Mouse (Mus musculus): Measurements from ENCODE around the gene H1f0. TPM values are rescaled to one million over a fixed set of nuclear protein-coding genes. Genes with fewer than 3 reads are reported as not detected.
"Not testable (repeated sequence)": the region's sequence is repeated elsewhere in the genome, so short reads cannot be mapped to it uniquely, and the experiment has no call there.

H1f0 gene
- total RNA-seq, 2 experiments from 2014 or later: 104 to 128 TPM

- no peak for DNase-seq
- intact Hi-C loops (cut with DNase I): no loop called here
These were observed 26.7 kb upstream of the H1f0 start for GRCm38 (mm10) chr15:79001559-79001958.

- no peak for DNase-seq
- intact Hi-C loops (cut with DNase I): no loop called here
These were observed 26.2 kb upstream of the H1f0 start for GRCm38 (mm10) chr15:79002036-79002435.

- DNase-seq: no peak
- intact Hi-C loops (cut with DNase I): no loop called here
These were observed 25.2 kb upstream of the H1f0 start for GRCm38 (mm10) chr15:79003079-79003478.

DNA sequence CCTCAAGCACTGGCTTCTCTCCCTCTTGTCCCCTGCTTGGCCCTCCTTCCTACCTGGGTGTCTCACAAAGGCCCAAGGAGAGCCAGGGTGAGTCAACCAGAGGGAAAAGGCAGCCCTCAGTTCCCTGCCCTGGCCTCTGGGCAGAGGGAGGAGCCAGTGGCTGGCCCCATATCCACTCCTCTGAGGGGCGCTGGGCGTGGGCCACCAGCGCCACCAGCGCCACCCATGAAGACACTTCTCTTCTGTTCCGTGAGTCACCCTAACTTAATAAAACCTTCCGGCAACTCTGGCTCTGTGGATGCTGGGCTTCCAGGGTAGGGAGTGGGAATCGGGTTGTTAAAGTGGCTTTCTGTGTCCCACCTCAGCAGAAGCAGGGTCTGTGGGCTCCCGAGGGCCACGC, 22.7 kb upstream of the H1f0 start:
- intact Hi-C loops (cut with DNase I): no loop called here
- no peak for DNase-seq

- no peak for DNase-seq
- intact Hi-C loops (cut with DNase I): no loop called here
These were observed 21.6 kb upstream of the H1f0 start for GRCm38 (mm10) chr15:79006638-79007037.

- no peak for DNase-seq
- intact Hi-C loops (cut with DNase I): no loop called here
These were observed 21.2 kb upstream of the H1f0 start for GRCm38 (mm10) chr15:79007059-79007458.

GRCm38 (mm10) chr15:79007836-79008235, 20.4 kb upstream of the H1f0 start:
- intact Hi-C loops (cut with DNase I); DNase-seq: not testable (repeated sequence)

- DNase-seq: no peak
- intact Hi-C loops (cut with DNase I): no loop called here
These were observed 18.5 kb upstream of the H1f0 start for GRCm38 (mm10) chr15:79009734-79010133.

DNA sequence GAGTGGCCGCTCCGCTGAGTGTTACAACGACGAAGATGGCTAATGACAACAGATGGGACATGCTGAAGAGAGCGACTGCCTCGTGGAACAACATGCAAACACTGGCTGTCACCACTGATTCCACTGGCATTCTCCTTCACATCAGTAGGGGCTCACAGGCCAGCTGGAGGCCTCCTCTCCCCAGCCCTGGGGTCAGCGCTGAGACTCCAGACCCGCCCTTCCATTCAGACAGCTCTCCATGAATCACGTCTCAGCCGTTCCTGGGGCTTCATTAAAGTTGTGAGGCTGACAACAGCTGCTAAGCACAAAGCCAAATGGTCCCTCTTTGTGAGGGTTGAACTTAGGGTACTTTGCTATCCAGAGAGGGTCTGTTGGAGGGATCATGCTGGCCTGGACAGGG, 16.7 kb upstream of the H1f0 start:
- intact Hi-C loops (cut with DNase I): no loop called here
- no peak for DNase-seq

- intact Hi-C loops (cut with DNase I): no loop called here
- no peak for DNase-seq
These were observed 14.9 kb upstream of the H1f0 start for GRCm38 (mm10) chr15:79013382-79013781.

- no peak for DNase-seq
- intact Hi-C loops (cut with DNase I): no loop called here
These were observed 10.1 kb upstream of the H1f0 start for GRCm38 (mm10) chr15:79018191-79018590.

DNA sequence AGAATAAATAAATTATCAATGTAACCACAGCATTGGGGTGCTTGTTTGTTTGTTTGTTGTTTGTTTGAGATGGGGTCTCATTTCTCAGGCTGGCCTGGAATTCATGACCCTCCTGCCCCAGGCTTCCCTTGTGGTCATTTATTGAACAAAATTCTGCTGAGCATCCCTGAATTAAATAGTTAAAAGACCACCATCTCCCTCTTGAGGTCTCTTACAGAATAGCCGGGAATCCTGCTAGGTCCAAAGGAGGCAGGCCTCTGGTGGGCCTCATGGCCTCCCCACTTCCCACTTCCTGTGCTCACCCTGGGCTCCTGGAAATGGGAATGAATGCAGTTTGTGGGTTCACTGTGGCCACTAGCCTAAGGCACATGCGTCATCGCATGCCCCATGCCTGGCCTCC, 9.4 kb upstream of the H1f0 start:
- DNase-seq: no peak
- intact Hi-C loops (cut with DNase I): no loop called here

DNA sequence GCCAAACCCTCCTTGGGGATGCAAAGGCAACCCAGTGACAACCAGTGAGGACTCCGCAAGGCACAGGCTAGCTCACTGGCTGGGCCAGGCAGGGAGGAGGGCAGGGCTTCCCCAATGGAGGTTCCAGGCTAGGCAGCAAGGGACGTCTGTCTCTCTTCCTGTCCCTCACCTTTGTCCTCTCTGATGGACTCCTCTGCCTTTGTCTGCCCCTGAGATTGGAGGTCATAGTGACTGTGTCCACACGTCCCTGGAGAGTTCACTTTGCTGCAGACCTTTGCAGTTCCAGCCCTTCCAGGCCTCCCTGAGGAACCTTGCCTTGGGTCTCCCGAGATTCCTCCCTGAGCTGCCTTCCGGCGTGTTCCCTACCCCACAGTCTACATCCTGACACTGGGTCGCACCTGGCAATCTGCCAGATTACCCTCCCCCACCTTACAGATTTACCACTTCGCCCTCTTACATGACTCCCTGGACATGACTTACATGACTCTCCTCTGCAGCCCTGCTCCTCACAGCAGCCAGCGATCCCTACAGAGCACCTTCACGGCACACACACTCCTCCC, 5.5 kb upstream of the H1f0 start:
- intact Hi-C loops (cut with DNase I): no loop called here
- no peak for DNase-seq

GRCm38 (mm10) chr15:79023366-79023765, 4.9 kb upstream of the H1f0 start:
- no peak for DNase-seq
- intact Hi-C loops (cut with DNase I): no loop called here

GRCm38 (mm10) chr15:79025687-79026308, 2.5 kb upstream of the H1f0 start:
- peak in 1 of 2 experiments; percentile 36 for DNase-seq
- intact Hi-C loops (cut with DNase I): loop anchor here (2.0 kb wide), 1 partner anchor 35 kb away; no protein-coding TSS in a partner anchor

DNA sequence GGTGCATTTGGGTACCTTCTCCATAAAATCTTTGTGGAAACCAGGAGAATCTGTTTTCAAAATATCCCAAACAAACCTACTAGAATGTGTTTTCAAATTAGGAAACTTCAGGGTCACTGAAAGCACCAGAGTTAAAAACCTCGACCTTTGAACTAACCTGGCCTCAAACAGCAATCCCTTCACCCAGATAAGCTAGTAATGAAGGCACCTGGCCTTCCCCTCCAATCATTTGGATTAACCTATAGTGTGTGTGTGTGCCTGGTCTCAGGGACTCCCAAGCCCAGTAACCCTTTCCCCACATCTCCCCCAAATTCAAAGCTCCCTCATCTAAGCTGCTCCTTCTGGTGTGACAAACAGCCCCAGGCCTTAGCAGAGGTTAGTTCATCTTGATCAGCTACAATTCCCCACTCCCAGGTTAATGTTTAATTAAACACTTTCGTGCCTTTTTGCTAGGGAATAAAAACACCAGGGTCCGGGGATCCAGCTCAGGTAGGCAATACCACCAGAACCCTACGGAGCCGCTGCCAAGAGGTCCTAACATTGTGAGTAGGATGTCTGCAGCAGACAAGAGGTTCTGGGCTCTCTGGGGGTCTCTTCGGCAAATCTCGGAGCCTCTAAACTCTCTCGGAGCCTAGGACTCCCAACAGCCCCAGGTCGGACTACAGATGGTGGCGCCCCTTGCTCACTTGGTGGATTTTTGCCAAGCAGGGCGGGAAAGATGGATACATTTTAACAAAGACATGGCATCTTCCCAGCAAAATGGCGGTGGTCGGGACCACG, 1.5 kb upstream of the H1f0 start:
- no peak for DNase-seq
- intact Hi-C loops (cut with DNase I): no loop called here

GRCm38 (mm10) chr15:79027291-79028205, 702 bp upstream of the H1f0 start:
- DNase-seq: peak; percentile 54 to 66

GRCm38 (mm10) chr15:79028823-79029484, 704 bp downstream of the H1f0 start:
- peak in 1 of 2 experiments; percentile 35 for DNase-seq
- intact Hi-C loops (cut with DNase I): no loop called here

More at GRCm38 (mm10) chr15:79027291-79028205, 702 bp upstream of the H1f0 start:
- intact Hi-C loops (cut with DNase I): no loop called here

DNA sequence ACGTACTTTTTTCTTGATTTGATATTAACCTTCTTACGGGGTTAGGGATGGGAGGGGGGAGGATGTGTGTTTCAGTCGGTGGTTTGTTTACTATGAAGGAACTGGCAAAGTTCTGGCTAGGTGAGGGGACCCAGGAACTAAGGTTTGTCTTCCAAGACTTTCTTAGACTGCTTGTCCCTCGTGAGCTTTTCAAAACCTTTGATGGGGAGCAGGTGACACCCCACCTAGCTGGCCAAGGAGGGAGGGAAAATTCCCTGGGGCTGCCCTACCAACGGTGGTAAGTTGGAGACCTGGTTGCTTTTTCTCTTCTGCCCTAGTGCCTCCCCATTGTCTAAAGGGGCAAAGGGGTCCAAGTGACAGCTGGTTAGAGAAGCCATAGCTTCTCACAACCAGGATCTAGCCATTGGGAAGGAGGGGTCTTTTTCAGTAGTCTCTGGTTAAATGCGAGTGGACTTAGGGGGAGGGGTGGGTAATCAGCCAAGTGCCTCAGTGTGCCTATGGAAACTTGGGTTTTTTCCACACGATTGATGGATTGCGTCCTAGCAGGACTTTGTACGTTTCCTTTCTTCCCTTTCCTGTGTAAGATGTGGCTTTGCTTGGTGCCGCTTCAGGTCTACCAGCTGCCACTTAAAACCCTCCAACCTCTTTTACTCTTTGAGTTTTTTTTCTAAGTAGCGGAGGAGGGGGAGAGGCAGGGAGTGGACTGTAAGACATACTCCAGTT, 1.4 kb downstream of the H1f0 start:
- intact Hi-C loops (cut with DNase I): no loop called here
- no peak for DNase-seq

All from heart, postnatal 14 days (tissue).